Mouse (Mus musculus) CH12.LX (cell line): ENCODE measurements at regions not wholly inside any gene's neighbourhood (a gene's known extent, or its start where the extent isn't known, plus 50 kb on each side); places are given as distances from the start of the nearest gene placed in this dataset.

Experiments used
- CTCF ChIP-seq, 2 experiments: IDR thresholded peaks in 1 of 2; conservative IDR thresholded peaks in 1 of 2; 2 replicates each; pipeline ENCODE4 v1.5.1; 2011 to 2012; ENCODE audit warnings: low read depth in 2 of 2, low read length in 2 of 2, improper control_type of control experiment in 1 of 2, inconsistent platforms in 1 of 2, mild to moderate bottlenecking in 1 of 2, moderate library complexity in 1 of 2
- EP300 ChIP-seq: IDR thresholded peaks from 2 replicates; pipeline ENCODE4 v1.6.1; 2011; ENCODE audit warnings: low read length, improper control_type of control experiment
- ETS1 ChIP-seq: conservative IDR thresholded peaks from 2 replicates; pipeline ENCODE4 v1.6.1; 2012; ENCODE audit warnings: low read depth, mild to moderate bottlenecking, inconsistent platforms, low read length, improper control_type of control experiment, moderate library complexity
- GABPA ChIP-seq: IDR thresholded peaks from 2 replicates; pipeline ENCODE4 v1.6.1; 2012; ENCODE audit warnings: low read depth, low read length, improper control_type of control experiment, inconsistent platforms; ENCODE audit not compliant: insufficient replicate concordance
- HCFC1 ChIP-seq: IDR thresholded peaks from 2 replicates; pipeline ENCODE4 v1.6.1; 2012; ENCODE audit warnings: low read depth, mild to moderate bottlenecking, inconsistent platforms, low read length, improper control_type of control experiment
- POLR2A ChIP-seq: IDR thresholded peaks from 2 replicates; pipeline ENCODE4 v1.6.1; 2011; ENCODE audit warnings: low read depth, mild to moderate bottlenecking, improper control_type of control experiment, low read length
- POLR2AphosphoS2 ChIP-seq: IDR thresholded peaks from 2 replicates; pipeline ENCODE4 v1.6.1; 2011; ENCODE audit warnings: low read depth, low read length, improper control_type of control experiment
- SMC3 ChIP-seq: IDR thresholded peaks from 2 replicates; pipeline ENCODE4 v1.6.1; 2011; ENCODE audit warnings: low read depth, low read length, improper control_type of control experiment
- TBP ChIP-seq: conservative IDR thresholded peaks from 2 replicates; pipeline ENCODE4 v1.6.1; 2011; ENCODE audit warnings: low read depth, low read length, improper control_type of control experiment

DNA sequence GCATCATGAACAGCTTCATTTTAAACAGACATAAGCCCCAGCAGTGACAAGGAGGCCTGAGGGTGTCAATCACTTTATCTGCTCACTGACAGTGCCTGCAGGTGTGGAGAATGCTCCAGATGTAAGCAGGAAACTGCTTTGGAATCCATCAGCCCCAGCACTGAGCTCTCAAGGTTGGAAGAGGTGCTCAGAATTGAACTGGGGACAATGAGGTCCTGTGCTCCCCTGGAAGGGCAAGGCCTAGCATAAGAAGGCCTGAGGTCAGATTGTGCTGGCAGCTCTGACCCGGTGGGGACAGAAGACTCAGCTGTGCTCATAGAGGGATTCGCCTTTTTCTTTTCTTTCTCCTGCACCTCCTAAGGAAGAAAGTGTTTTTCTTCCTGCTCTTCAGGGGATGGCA, 82.2 kb upstream of the Lgalsl start:
- TF ChIP-seq POLR2A (no peak), CTCF (conservative IDR thresholded peaks at IDR 0.05 in 1 of 2, IDR thresholded peaks at IDR 0.05 in 1 of 2; ENCODE audit: low read depth in 2 of 2, low read length in 2 of 2) (no peak), SMC3 (no peak), GABPA (no peak), TBP (no peak), HCFC1 (no peak), ETS1 (no peak), EP300 (no peak), POLR2AphosphoS2 (no peak)
